Mouse (Mus musculus) heart, embryonic 14.5 days (tissue): Measurements from ENCODE around the gene Gm21987. TPM values are rescaled to one million over a fixed set of nuclear protein-coding genes. Genes with fewer than 3 reads are reported as not detected.

Experiments
- ATAC-seq: fragments of 200-750 bp; cut with Nextera tagmentation; 2 replicates; pipeline ENCODE4 v1.8.0; 2017; ENCODE audit warnings: low read depth, moderate TSS enrichment; ENCODE audit not compliant: insufficient number of reproducible peaks, insufficient read depth, low FRiP score
- H3K27ac ChIP-seq, 2 experiments: fragments of 200-500 bp in 1 of 2; fragments of 300-500 bp in 1 of 2; sonication (generic) in 1 of 2; replicated peaks in 1 of 2; 2 replicates each; pipeline ENCODE4 v1.5.1; 2012 to 2014; ENCODE audit warnings: low read depth in 2 of 2, low read length in 2 of 2, control low read depth in 1 of 2, mild to moderate bottlenecking in 1 of 2, mixed read lengths in 1 of 2; ENCODE audit not compliant: control insufficient read depth in 1 of 2, insufficient read depth in 1 of 2
- H3K27me3 ChIP-seq: fragments of 300-500 bp; sonication (generic); 2 replicates; pipeline ENCODE4 v1.6.1; 2014; ENCODE audit warnings: mild to moderate bottlenecking, low read length, control low read depth; ENCODE audit not compliant: control insufficient read depth, insufficient read depth
- H3K36me3 ChIP-seq: fragments of 300-500 bp; sonication (generic); 2 replicates; pipeline ENCODE4 v1.6.1; 2014; ENCODE audit warnings: mild to moderate bottlenecking, control low read depth, low read length, mixed read lengths; ENCODE audit not compliant: control insufficient read depth, insufficient read depth
- H3K4me1 ChIP-seq, 2 experiments: fragments of 200-500 bp in 1 of 2; fragments of 300-500 bp in 1 of 2; sonication (generic) in 1 of 2; 2 replicates each; pipeline ENCODE4 v1.6.1; 2012 to 2014; ENCODE audit warnings: low read length in 2 of 2, control low read depth in 1 of 2, mixed read lengths in 1 of 2; ENCODE audit not compliant: control insufficient read depth in 2 of 2, insufficient read depth in 2 of 2
- H3K4me2 ChIP-seq: fragments of 300-500 bp; sonication (generic); 2 replicates; pipeline ENCODE4 v1.6.1; 2014; ENCODE audit warnings: mild to moderate bottlenecking, low read length
- H3K4me3 ChIP-seq, 2 experiments: fragments of 200-500 bp in 1 of 2; fragments of 300-500 bp in 1 of 2; sonication (generic) in 1 of 2; 2 replicates each; pipeline ENCODE4 v1.5.1; 2012 to 2014; ENCODE audit warnings: low read length in 2 of 2, mild to moderate bottlenecking in 2 of 2, control low read depth in 1 of 2, low read depth in 1 of 2, moderate library complexity in 1 of 2; ENCODE audit not compliant: control insufficient read depth in 1 of 2, insufficient read depth in 1 of 2
- H3K9ac ChIP-seq: fragments of 300-500 bp; sonication (generic); 2 replicates; pipeline ENCODE4 v1.6.1; 2014; ENCODE audit warnings: mild to moderate bottlenecking, low read length
- H3K9me3 ChIP-seq: fragments of 300-500 bp; sonication (generic); 2 replicates; pipeline ENCODE4 v1.6.1; 2016; ENCODE audit warnings: low read length, control low read depth; ENCODE audit not compliant: control insufficient read depth
- WGBS: fragments of 180-500 bp; shearing (Covaris S2); extraction: QIAGEN DNeasy Blood & Tissue Kit; methylation state at CpG from one replicate; pipeline ENCODE4 v1.1.7; 2014; 5-methylcytosine and 5-hydroxymethylcytosine counted together
- polyA plus RNA-seq: library from polyadenylated mRNA; unstranded; fragments of >200 nt; fragmentation: Nextera tagmentation; extraction: Ambion mirVana; gene quantifications from 2 replicates; pipeline ENCODE4 v1.2.1, GENCODE M21; 2014

Gm21987 gene
- polyA plus RNA-seq, 1 experiment from 2014 or later, result 4.9 TPM

DNA sequence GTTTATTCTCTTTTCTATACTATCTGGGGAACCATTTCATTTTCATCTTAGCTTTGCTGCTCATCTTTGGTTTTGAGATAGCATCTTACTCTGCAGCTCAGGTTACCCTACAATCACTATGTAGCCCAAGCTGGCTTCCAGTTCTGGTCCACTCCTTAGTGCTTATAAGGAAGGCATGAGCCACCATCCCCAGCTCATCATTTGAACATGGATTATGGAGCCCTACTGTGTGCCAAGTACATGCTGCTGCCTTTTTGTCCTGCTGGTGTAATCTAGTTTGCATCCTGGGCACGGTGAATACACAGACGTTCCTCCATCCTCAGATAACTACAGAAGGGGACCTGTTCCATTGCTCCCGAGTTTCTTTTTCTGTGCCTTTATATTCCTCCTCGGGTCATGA is 26.0 kb downstream of the Gm21987 start:
- H3K4me1 ChIP-seq, result peaks cover 37 to 84% of the 10 kb centered on the region in 2 experiments
- peaks cover 93% of the 10 kb centered on the region for H3K36me3 ChIP-seq
- WGBS, result 62% methylated on average over 4 of the region's 4 CpGs
- no peaks in the 10 kb centered on the region for H3K9me3 ChIP-seq
- H3K4me2 ChIP-seq, result 0 out of 2 replicates have a peak overlapping the region, but pooled peaks have one; percentile 14
- H3K9ac ChIP-seq, result no peak overlapping the region
- no peak for ATAC-seq
- no peaks in the 10 kb centered on the region for H3K27me3 ChIP-seq
- no peak overlapping the region for H3K4me3 ChIP-seq
- no peak overlapping the region for H3K27ac ChIP-seq

DNA sequence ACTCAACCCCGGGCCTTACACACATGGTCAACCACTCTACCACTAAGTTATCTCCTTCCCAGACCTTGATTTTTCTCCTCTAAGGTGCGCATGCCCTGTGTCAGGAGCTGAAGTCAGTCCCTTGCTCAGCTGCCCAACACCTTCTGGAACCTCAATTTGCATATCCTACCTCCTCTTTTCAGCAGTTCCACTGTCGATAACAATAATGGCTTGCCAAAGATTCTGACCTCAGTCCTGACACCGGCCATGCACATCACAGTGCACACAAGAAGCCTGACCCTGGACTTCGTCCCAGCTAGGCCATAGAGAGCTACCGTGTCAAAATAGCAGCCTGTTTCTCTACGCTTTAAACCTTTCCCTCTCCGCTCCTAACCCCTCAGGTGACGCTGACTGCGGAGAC is 26.6 kb downstream of the Gm21987 start:
- WGBS, result 60% methylated on average over 10 of the region's 10 CpGs

DNA sequence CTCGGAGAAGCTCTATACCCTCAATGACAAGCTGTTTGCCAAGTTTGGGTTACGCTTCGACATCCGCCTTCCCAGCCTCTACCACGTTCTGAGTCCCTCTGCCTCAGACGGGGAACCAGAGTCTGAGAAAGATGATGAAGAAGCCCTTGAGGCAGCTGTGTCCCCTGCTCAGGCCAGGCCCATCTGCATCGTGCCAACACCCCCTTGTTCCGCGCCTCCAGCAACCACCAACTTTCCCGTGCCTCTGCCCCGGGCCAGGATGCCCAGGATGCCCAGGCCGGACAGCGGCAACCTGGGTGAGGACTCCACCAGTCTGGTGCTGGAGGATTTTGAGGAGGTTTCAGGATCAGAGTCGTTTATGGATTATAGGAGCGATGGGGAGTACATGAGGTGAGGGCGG is 27.1 kb downstream of the Gm21987 start:
- Histone ChIP-seq H3K36me3 (peaks cover 95% of the 10 kb centered on the region), H3K9ac (0 out of 2 replicates have a peak overlapping the region, but pooled peaks have one; percentile 44), H3K27ac (no peak overlapping the region), H3K4me1 (peaks cover 35 to 77% of the 10 kb centered on the region in 2 experiments), H3K4me3 (no peak overlapping the region), H3K9me3 (no peaks in the 10 kb centered on the region), H3K4me2 (peak overlapping the region; percentile 35), H3K27me3 (no peaks in the 10 kb centered on the region)
- WGBS, result 73% methylated on average over 16 of the region's 16 CpGs
- ATAC-seq, result no peak

More for the DNA sequence above, 26.6 kb downstream of the Gm21987 start:
- Histone ChIP-seq H3K27ac (no peak overlapping the region; a peak in 1 of 4 replicates), H3K4me3 (no peak overlapping the region), H3K4me2 (peak overlapping the region; percentile 35; the same call in 1 of the 2 replicates), H3K9ac (no peak overlapping the region), H3K36me3 (peaks cover 95% of the 10 kb centered on the region), H3K9me3 (no peaks in the 10 kb centered on the region), H3K27me3 (no peaks in the 10 kb centered on the region), H3K4me1 (peaks cover 36 to 81% of the 10 kb centered on the region in 2 experiments)
- no peak for ATAC-seq

DNA sequence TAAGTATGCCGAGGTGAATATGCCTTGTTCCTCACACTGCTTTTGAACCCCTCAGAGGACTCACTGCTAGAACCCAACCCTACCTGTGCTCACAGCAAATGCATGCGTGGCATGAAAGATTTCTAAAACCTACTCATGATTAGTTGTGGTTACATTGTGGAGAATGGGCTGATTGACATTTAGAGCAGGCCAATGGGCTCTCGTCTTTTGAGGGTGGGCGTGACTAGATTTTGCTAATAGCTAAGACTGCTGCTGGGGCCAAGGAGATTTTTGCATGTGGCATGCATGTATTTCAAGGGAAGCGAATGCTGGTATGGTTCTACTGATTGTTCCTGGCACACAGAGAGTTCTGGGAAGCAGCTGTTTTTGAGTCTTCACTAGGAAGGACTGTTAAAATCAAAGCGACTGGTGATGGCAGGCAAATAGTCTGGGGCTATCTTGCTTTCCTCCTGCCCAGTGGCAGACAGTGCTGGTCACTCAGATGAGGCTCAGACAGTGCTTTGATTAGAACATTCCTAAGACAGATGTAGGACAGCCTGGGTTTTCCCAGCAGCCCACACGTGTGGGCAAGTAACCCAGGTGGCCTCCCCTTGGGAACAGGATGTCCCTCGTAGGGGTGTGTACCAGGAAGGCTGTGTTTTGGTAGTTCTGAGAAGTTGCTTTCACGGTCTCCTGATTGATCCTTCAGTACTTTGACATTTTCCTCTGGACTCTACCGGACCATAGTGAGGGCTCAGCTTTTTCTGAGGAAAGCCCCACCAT is 27.7 kb downstream of the Gm21987 start:
- Histone ChIP-seq H3K9me3 (no peaks in the 10 kb centered on the region), H3K4me1 (peaks cover 31 to 74% of the 10 kb centered on the region in 2 experiments), H3K9ac (peak overlapping the region; percentile 44; the same call in 1 of the 2 replicates), H3K4me3 (peak overlapping the region in 1 of 2 experiments; percentile 6; a peak in 1 of 4 replicates), H3K27ac (0 out of 4 replicates have a peak overlapping the region, but pooled peaks of 1 of the 2 experiments have one; percentile 0), H3K36me3 (peaks cover 92% of the 10 kb centered on the region), H3K27me3 (no peaks in the 10 kb centered on the region), H3K4me2 (peak overlapping the region; percentile 35)
- WGBS, result 56% methylated on average over 10 of the region's 10 CpGs
- no peak for ATAC-seq

DNA sequence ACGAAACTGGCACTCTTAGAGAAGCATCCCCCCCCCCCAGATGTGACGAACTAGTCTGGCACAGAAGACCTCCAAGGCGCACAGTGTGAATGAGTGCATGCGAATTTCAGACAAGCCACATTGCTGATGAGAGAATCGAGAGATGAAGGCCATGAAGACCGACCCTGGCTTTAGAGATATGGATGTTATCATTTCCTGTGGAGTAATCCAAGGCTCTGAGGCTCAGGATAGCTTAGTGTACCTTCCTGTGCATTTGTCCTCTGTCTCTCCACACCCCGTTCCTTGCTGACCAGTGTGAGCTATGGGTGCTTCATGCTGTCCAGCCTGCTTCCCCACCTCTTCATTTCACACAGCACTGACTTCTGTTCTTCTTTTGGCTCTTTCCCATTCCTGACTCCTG is 28.3 kb downstream of the Gm21987 start:
- no peak for ATAC-seq
- Histone ChIP-seq H3K9me3 (no peaks in the 10 kb centered on the region), H3K4me3 (no peak overlapping the region), H3K27ac (no peak overlapping the region; a peak in 1 of 4 replicates), H3K36me3 (peaks cover 86% of the 10 kb centered on the region), H3K4me1 (peaks cover 27 to 68% of the 10 kb centered on the region in 2 experiments), H3K4me2 (peak overlapping the region; percentile 27), H3K9ac (0 out of 2 replicates have a peak overlapping the region, but pooled peaks have one; percentile 42), H3K27me3 (no peaks in the 10 kb centered on the region)
- WGBS, result 47% methylated on average over 7 of the region's 7 CpGs

DNA sequence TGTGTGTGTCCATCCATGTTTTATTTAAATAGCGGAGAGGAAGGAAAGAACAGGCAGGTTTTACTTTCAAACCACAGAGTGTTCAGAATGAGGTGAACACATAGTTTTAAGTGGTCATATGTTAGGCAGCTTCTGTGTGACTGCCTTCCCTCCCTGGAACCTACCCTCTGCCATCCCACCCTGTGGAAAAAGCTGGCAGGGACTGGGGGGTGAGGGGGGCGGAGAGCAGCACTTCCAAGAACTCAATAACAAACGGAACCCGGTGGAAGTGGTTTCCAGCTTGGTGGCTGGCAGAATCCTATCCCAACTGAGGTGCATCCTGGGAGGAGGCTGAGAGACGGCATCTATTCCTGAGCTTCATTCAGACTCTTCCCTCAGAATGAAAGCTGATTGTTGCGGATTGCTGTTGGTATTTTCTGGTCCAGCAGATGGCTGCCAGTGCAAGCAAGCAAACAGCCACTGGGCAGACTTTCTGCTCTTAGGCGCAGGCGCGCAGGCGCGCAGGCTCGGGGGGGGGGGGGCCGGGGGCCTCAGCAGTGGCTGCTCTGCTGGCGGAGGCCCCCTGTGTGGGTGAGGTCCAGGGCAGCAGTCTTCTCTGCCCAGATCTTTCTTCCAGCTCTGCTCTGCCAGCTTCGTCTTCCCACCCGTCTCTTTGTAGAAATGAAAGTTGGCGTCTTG is 29.5 kb downstream of the Gm21987 start:
- peak overlapping the region; percentile 14 to 26; a peak in 3 of 4 replicates for H3K4me3 ChIP-seq
- peak overlapping the region; percentile 42 for H3K9ac ChIP-seq
- 33% methylated on average over 16 of the region's 17 CpGs for WGBS
- peaks cover 23 to 57% of the 10 kb centered on the region in 2 experiments; a peak in 3 of 4 replicates for H3K4me1 ChIP-seq
- no peak for ATAC-seq
- no peaks in the 10 kb centered on the region for H3K9me3 ChIP-seq
- H3K27ac ChIP-seq, result peak overlapping the region; percentile 8 to 47; a peak in 2 of 4 replicates
- peaks cover 75% of the 10 kb centered on the region for H3K36me3 ChIP-seq
- H3K27me3 ChIP-seq, result no peaks in the 10 kb centered on the region
- H3K4me2 ChIP-seq, result peak overlapping the region; percentile 44

DNA sequence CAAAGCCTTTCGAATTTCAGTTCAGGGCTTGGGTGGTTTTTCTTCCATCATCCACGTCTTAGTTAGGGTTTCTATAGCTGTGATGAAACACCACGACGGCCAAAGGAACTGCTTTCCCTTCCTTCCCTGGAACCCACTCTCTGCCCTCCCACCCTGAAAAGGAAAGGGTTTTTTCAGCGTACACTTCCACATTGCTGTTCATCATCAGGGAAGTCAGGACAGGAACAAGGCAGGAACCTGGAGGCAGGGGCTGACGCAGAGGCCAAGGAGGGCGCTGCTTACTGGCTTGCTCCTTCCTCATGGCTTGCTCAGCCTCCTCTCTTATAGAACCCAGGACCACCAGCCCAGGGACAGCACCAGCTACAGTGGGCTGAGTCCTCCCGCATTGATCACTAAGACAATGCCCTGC is 30.0 kb downstream of the Gm21987 start:
- Histone ChIP-seq H3K4me3 (peak overlapping the region; percentile 14 to 26; a peak in 3 of 4 replicates), H3K27ac (peak overlapping the region; percentile 8 to 47; a peak in 2 of 4 replicates), H3K36me3 (peaks cover 72% of the 10 kb centered on the region), H3K27me3 (no peaks in the 10 kb centered on the region), H3K9me3 (no peaks in the 10 kb centered on the region), H3K4me2 (peak overlapping the region; percentile 44), H3K9ac (peak overlapping the region; percentile 42), H3K4me1 (peaks cover 23 to 52% of the 10 kb centered on the region in 2 experiments; a peak in 3 of 4 replicates)
- ATAC-seq, result no peak
- WGBS, result 46% methylated on average over 8 of the region's 8 CpGs
